ENCODE assay signal across 13 mouse cellular contexts in genomic region chr10:5163770-5164169, GRCm38 (mm10).
DNase-seq lines count a peak whose midpoint lies in the region; ATAC-seq and TF ChIP-seq lines count a peak whose summit lies in the region.
"Had no signal": no experiment of that assay in that cellular context is flagged by ENCODE, and none has a peak within 500 bp of the region (broad histone marks: within the 10 kb centered on the region; RNA-seq: fewer than 3 reads in every experiment).

No protein-coding gene starts in this region.

- peak; percentile 91 for DNase-seq in 416B (ENCODE audit: low read depth)
- peak; percentile 47 to 69 for DNase-seq in CD8-positive naive resting alpha-beta T cell, adult 2 months (ENCODE audit: low read depth in 2 of 2, low spot score in 2 of 2)
- peak; percentile 52 for DNase-seq in liver
- peak; percentile 17 to 68 for DNase-seq in spleen, adult 2 months (ENCODE audit: low read depth in 1 of 2, low spot score in 2 of 2)
- no peak for DNase-seq in kidney, adult 2 months
- no peak for DNase-seq in gastrocnemius, adult 2 months
- DNase-seq: cerebellum, postnatal 36 days had no signal

- H3K9ac ChIP-seq in kidney, embryonic 15.5 days: no peak overlapping the region
- H3K9ac ChIP-seq in kidney, embryonic 16.5 days (replicated peaks; ENCODE audit: low read length): no peak overlapping the region
- H3K9ac ChIP-seq: lung, embryonic 15.5 days had no signal

- H3K36me3 ChIP-seq in spleen, adult 2 months (ENCODE audit: control insufficient read depth, insufficient read depth, low read length): peaks cover 9% of the 10 kb centered on the region
- H3K36me3 ChIP-seq in kidney, embryonic 15.5 days: no peaks in the 10 kb centered on the region
- H3K36me3 ChIP-seq in kidney, embryonic 16.5 days (ENCODE audit: insufficient read depth, low read length): no peaks in the 10 kb centered on the region
- H3K36me3 ChIP-seq in kidney, adult 2 months (ENCODE audit: control insufficient read depth, insufficient read depth, low read length): no peaks in the 10 kb centered on the region; the same call in 1 of the 2 replicates
- H3K36me3 ChIP-seq: limb, embryonic 10.5 days; lung, embryonic 15.5 days had no signal

- intact Hi-C loops in gastrocnemius, adult 2 months (cut with DNase I): loop anchor here (5.0 kb wide), 2 partner anchors 556 to 756 kb away; no protein-coding TSS in a partner anchor

- H3K4me1 ChIP-seq in spleen, adult 2 months (ENCODE audit: control insufficient read depth, insufficient read depth, insufficient read length): no peaks in the 10 kb centered on the region; the same call in 1 of the 2 replicates
- H3K4me1 ChIP-seq in kidney, embryonic 15.5 days: peaks cover 10% of the 10 kb centered on the region
- H3K4me1 ChIP-seq in kidney, embryonic 16.5 days (ENCODE audit: insufficient read depth, low read length): peaks cover 17% of the 10 kb centered on the region; the same call in 1 of the 2 replicates
- H3K4me1 ChIP-seq in kidney, adult 2 months (ENCODE audit: control insufficient read depth, insufficient read depth, low read length): peaks cover 6% of the 10 kb centered on the region; the same call in 1 of the 2 replicates
- H3K4me1 ChIP-seq: limb, embryonic 10.5 days; lung, embryonic 15.5 days had no signal

- H3K27me3 ChIP-seq in spleen, adult 2 months (ENCODE audit: control insufficient read depth, insufficient read depth, low read length): no peaks in the 10 kb centered on the region
- H3K27me3 ChIP-seq in kidney, embryonic 15.5 days: no peaks in the 10 kb centered on the region
- H3K27me3 ChIP-seq in kidney, embryonic 16.5 days (ENCODE audit: insufficient read depth, low read length): no peaks in the 10 kb centered on the region
- no peaks in the 10 kb centered on the region for H3K27me3 ChIP-seq in kidney, adult 2 months (replicated peaks; ENCODE audit: control insufficient read depth, insufficient read depth, low read length)
- H3K27me3 ChIP-seq: lung, embryonic 15.5 days had no signal

- H3K27ac ChIP-seq in spleen, adult 2 months (ENCODE audit: insufficient read depth, low read length): no peak overlapping the region; the same call in none of the 2 replicates
- no peak overlapping the region for H3K27ac ChIP-seq in kidney, embryonic 15.5 days
- no peak overlapping the region for H3K27ac ChIP-seq in kidney, embryonic 16.5 days (ENCODE audit: low read length)
- no peak overlapping the region for H3K27ac ChIP-seq in kidney, adult 2 months (ENCODE audit: insufficient read depth, low read depth, low read length)
- no peak overlapping the region for H3K27ac ChIP-seq in gastrocnemius, adult 2 months
- H3K27ac ChIP-seq: limb, embryonic 10.5 days; lung, embryonic 15.5 days had no signal

- no peak for TF ChIP-seq CTCF in spleen, adult 2 months (IDR thresholded peaks at IDR 0.05; ENCODE audit: extremely low read depth, insufficient read depth, insufficient read length, insufficient replicate concordance)
- TF ChIP-seq CTCF in kidney, adult 2 months (conservative IDR thresholded peaks at IDR 0.05; ENCODE audit: insufficient read depth, insufficient read length, low read depth, low read length): no peak
- no peak for TF ChIP-seq CTCF in gastrocnemius, adult 2 months (IDR thresholded peaks at IDR 0.05)

- no peak overlapping the region for H3K4me3 ChIP-seq in spleen, adult 2 months (ENCODE audit: extremely low read depth, insufficient read depth, insufficient read length)
- no peak overlapping the region for H3K4me3 ChIP-seq in kidney, embryonic 15.5 days (replicated peaks)
- no peak overlapping the region for H3K4me3 ChIP-seq in kidney, embryonic 16.5 days (ENCODE audit: low read length)
- no peak overlapping the region for H3K4me3 ChIP-seq in kidney, adult 2 months (ENCODE audit: insufficient read depth, low read depth, low read length)
- H3K4me3 ChIP-seq in gastrocnemius, adult 2 months: no peak overlapping the region
- H3K4me3 ChIP-seq: limb, embryonic 10.5 days; lung, embryonic 15.5 days had no signal

- no peaks in the 10 kb centered on the region for H3K9me3 ChIP-seq in kidney, embryonic 15.5 days (replicated peaks)
- no peaks in the 10 kb centered on the region for H3K9me3 ChIP-seq in kidney, embryonic 16.5 days (ENCODE audit: low read length)
- H3K9me3 ChIP-seq: limb, embryonic 10.5 days; lung, embryonic 15.5 days had no signal

- TF ChIP-seq POLR2A in spleen, adult 2 months (IDR thresholded peaks at IDR 0.05; ENCODE audit: low read depth, low read length): no peak
- TF ChIP-seq POLR2A in kidney, adult 2 months (IDR thresholded peaks at IDR 0.05; ENCODE audit: low read depth, low read length): no peak

- no peak for ATAC-seq in kidney, embryonic 15.5 days (replicated peaks; ENCODE audit: low FRiP score)
- ATAC-seq in kidney, embryonic 16.5 days (ENCODE audit: low FRiP score, low TSS enrichment): no peak
- ATAC-seq: intestine, postnatal 0 days; midbrain, embryonic 16.5 days had no signal

- 10% methylated on average over 6 of the region's 6 CpGs for WGBS in spleen, adult 2 months
- WGBS in kidney, embryonic 15.5 days: 53% methylated on average over 6 of the region's 6 CpGs
- WGBS in kidney, embryonic 16.5 days: 57% methylated on average over 6 of the region's 6 CpGs
- 57% methylated on average over 6 of the region's 6 CpGs for WGBS in kidney, adult 2 months

- H3K4me2 ChIP-seq in kidney, embryonic 15.5 days: no peak overlapping the region
- H3K4me2 ChIP-seq in kidney, embryonic 16.5 days (replicated peaks; ENCODE audit: low read depth, low read length): no peak overlapping the region
- H3K4me2 ChIP-seq: lung, embryonic 15.5 days had no signal

Comparison
In these comparisons a context has a peak if more than half of its experiments do, and no peak if none do; other contexts are left out.
1. DNase-seq: peak in 416B (single experiment), CD8-positive naive resting alpha-beta T cell, adult 2 months (2 of 2), liver (single experiment) and spleen, adult 2 months (2 of 2); none in kidney, adult 2 months (single experiment) and gastrocnemius, adult 2 months (single experiment).